In the genomic region with DNA sequence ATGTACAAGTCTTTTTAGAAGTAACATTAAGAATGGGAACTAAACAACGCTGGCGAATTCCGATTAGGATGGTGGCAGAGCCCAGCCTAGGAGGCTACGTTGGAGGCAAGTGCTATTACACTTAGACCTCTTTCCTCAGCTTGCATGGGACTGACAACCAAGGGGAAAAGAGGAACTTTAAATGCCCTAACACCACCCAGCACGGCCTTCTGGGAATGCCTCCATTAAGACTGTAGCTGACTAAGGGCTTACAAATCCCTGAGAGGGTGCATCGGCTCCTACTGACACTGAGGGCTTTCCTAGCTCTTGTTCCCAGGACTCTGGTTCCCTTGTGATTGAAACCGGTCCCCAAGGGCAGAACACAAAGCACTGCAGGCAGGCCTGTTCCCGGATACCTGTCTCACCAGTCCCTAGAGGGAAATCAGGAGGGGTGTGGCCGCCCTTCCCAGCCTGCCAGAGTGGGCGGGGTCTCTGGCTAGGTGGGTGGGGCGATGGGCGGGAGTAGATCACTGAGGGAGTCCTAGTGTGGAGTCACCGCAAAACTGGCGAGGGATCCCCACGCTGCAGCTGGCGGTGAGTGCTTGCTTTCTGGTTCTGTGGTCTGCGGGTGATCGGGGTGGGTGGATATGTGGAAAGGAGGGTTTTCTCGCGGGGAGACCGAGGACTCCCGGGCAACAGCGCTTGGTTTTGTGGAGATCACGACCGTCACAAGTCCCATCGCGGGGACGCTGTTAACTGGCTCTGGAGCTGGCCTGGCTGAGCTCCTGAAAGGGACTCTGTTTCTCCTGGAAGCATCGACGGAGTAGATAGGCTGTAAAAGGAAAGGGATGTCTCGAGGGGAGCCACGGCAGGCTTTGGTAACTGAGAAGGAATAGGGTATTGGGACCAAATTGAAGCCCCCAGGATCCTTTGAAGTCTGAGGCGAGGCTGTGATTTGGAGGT, we compare ENCODE assay signal across 8 mouse cellular contexts. TPM values are rescaled to one million over a fixed set of nuclear protein-coding genes. Genes with fewer than 3 reads are reported as not detected.
DNase-seq lines count a peak whose midpoint lies in the region; ATAC-seq and TF ChIP-seq lines count a peak whose summit lies in the region.

A gene (plus strand): TSS at position 479 of the 942 bp plus-strand sequence.

- H3K27me3 ChIP-seq in liver, embryonic 12.5 days (replicated peaks): peaks cover 12% of the 10 kb centered on the region; the same call in 1 of the 2 replicates
- no peaks in the 10 kb centered on the region; the same call in 1 of the 2 replicates for H3K27me3 ChIP-seq in stomach, embryonic 15.5 days (replicated peaks)

- H3K9me3 ChIP-seq in liver, embryonic 12.5 days (replicated peaks): no peaks in the 10 kb centered on the region
- no peaks in the 10 kb centered on the region for H3K9me3 ChIP-seq in stomach, embryonic 15.5 days

- 10% methylated on average over 33 of the region's 33 CpGs for WGBS in liver, embryonic 12.5 days (ENCODE audit: insufficient replicate concordance)
- WGBS in stomach, embryonic 15.5 days: 9% methylated on average over 33 of the region's 33 CpGs

- no peak for TF ChIP-seq CTCF in left cerebral cortex, adult 2 months (IDR thresholded peaks at IDR 0.05)
- no peak for TF ChIP-seq CTCF in cortical plate, adult 2 months (IDR thresholded peaks at IDR 0.05; ENCODE audit: extremely low read depth, insufficient read depth, low read length)

- peak within 1 kb of the TSS; percentile 67 for H3K4me2 ChIP-seq in liver, embryonic 12.5 days
- peak within 1 kb of the TSS; percentile 70 for H3K4me2 ChIP-seq in stomach, embryonic 15.5 days

- H3K4me3 ChIP-seq in left cerebral cortex, adult 2 months: peak within 1 kb of the TSS; percentile 35
- H3K4me3 ChIP-seq in cortical plate, adult 2 months (ENCODE audit: insufficient read depth, low read length): peak within 1 kb of the TSS; percentile 22; the same call in 1 of the 2 replicates
- H3K4me3 ChIP-seq in liver, embryonic 12.5 days: peak within 1 kb of the TSS; percentile 32
- H3K4me3 ChIP-seq in stomach, embryonic 15.5 days (replicated peaks): peak within 1 kb of the TSS; percentile 40

- no peak within 1 kb of the TSS for H3K9ac ChIP-seq in liver, embryonic 12.5 days
- H3K9ac ChIP-seq in stomach, embryonic 15.5 days: no peak within 1 kb of the TSS

- no peak within 1 kb of the TSS for H3K27ac ChIP-seq in left cerebral cortex, adult 2 months
- no peak within 1 kb of the TSS for H3K27ac ChIP-seq in cortical plate, adult 2 months (ENCODE audit: insufficient read depth, low read length)
- H3K27ac ChIP-seq in liver, embryonic 12.5 days: no peak within 1 kb of the TSS
- peak within 1 kb of the TSS; percentile 32; the same call in 1 of the 2 replicates for H3K27ac ChIP-seq in stomach, embryonic 15.5 days

- DNase-seq in left cerebral cortex, adult 2 months (ENCODE audit: extremely low spot score in 1 of 2, low spot score in 2 of 2): peak; percentile 47
- no peak for DNase-seq in left cerebral cortex, adult 11 months (ENCODE audit: low spot score)
- peak; percentile 82 for DNase-seq in gastrocnemius, postnatal 25 days
- DNase-seq in induced T-regulatory cell, adult 2 months (ENCODE audit: low read depth): peak; percentile 79

- peak; percentile 79 for ATAC-seq in liver, embryonic 12.5 days
- peak; percentile 50 for ATAC-seq in monocyte, adult 5-6 weeks (replicated peaks; ENCODE audit: insufficient number of reproducible peaks, low FRiP score, low TSS enrichment, poor library complexity, severe bottlenecking)
- ATAC-seq in stomach, embryonic 15.5 days (ENCODE audit: insufficient read depth, low FRiP score, low read depth): peak; percentile 94

- no peaks in the 10 kb centered on the region for H3K36me3 ChIP-seq in liver, embryonic 12.5 days
- H3K36me3 ChIP-seq in stomach, embryonic 15.5 days: no peaks in the 10 kb centered on the region

- no peak for TF ChIP-seq POLR2A in cortical plate, adult 2 months (IDR thresholded peaks at IDR 0.05; ENCODE audit: extremely low read depth, insufficient read depth, low read length)

- H3K4me1 ChIP-seq in cortical plate, adult 2 months (ENCODE audit: control insufficient read depth, insufficient read depth, low read length): no peaks in the 10 kb centered on the region
- H3K4me1 ChIP-seq in liver, embryonic 12.5 days: peaks cover 12% of the 10 kb centered on the region
- H3K4me1 ChIP-seq in stomach, embryonic 15.5 days: peaks cover 8% of the 10 kb centered on the region

- intact Hi-C loops in left cerebral cortex, adult 2 months (cut with DNase I): no loop called here

RNA-seq across cellular contexts. Expression of the gene that starts here (rescaled TPM):
- total RNA-seq in left cerebral cortex, adult 2 months (2021): under 1 TPM; 0.27 to 0.65 TPM
- 0.13 and 0.31 TPM in 2 replicates for polyA plus RNA-seq in cortical plate, adult 2 months (2012; rRNA removed)
- total RNA-seq in gastrocnemius, postnatal 25 days (2021): under 1 TPM; 0.28 to 0.54 TPM
- polyA plus RNA-seq in liver, embryonic 12.5 days (2016; fragmentation: Nextera tagmentation; extraction: Ambion mirVana): 0.05 and 0.06 TPM in 2 replicates
- 6.7 to 12.7 TPM (median 8.3 TPM) in 3 replicates for total RNA-seq in monocyte, adult 5-6 weeks (2017)
- 0.19 and 0.21 TPM in 2 replicates for polyA plus RNA-seq in stomach, embryonic 15.5 days (2015; fragmentation: Nextera tagmentation; extraction: Ambion mirVana)

Comparison
In these comparisons a context has a peak if more than half of its experiments do, and no peak if none do; other contexts are left out.
1. Peak in DNase-seq and H3K4me3 ChIP-seq in left cerebral cortex, adult 2 months; RNA of the gene not detected or under 1 TPM.
2. Peak in DNase-seq in gastrocnemius, postnatal 25 days; RNA of the gene not detected or under 1 TPM.
3. Peak in ATAC-seq, H3K4me3 ChIP-seq and H3K4me2 ChIP-seq in liver, embryonic 12.5 days; RNA of the gene not detected or under 1 TPM.
4. Peak in ATAC-seq, H3K4me3 ChIP-seq, H3K27ac ChIP-seq and H3K4me2 ChIP-seq in stomach, embryonic 15.5 days; RNA of the gene not detected or under 1 TPM.